Mouse (Mus musculus) left cerebral cortex, adult 9 months (tissue): ENCODE data around the gene Arpp21.
A peak's percentile ranks its signal among the peaks of the same experiment; 100 is the strongest.

ENCODE experiments used
- DNase-seq, 2 experiments: peaks; one replicate each; pipeline ENCODE4 v3.0.0; 2022; ENCODE audit warnings: low spot score in 2 of 2

Arpp21 gene

GRCm38 (mm10) chr9:112231383-112231782 lies 4.4 kb downstream of the Arpp21 start:
- no peak for DNase-seq

GRCm38 (mm10) chr9:112230716-112231361 lies 4.9 kb downstream of the Arpp21 start:
- no peak for DNase-seq

GRCm38 (mm10) chr9:112228470-112228869 lies 7.3 kb downstream of the Arpp21 start:
- DNase-seq, result no peak

GRCm38 (mm10) chr9:112227174-112227573 lies 8.6 kb downstream of the Arpp21 start:
- DNase-seq, result no peak

GRCm38 (mm10) chr9:112226511-112226910 lies 9.2 kb downstream of the Arpp21 start:
- no peak for DNase-seq

- DNase-seq, result no peak
Observed at GRCm38 (mm10) chr9:112225046-112225445, 10.7 kb downstream of the Arpp21 start.

GRCm38 (mm10) chr9:112219372-112219771 lies 16.4 kb downstream of the Arpp21 start:
- DNase-seq, result no peak

GRCm38 (mm10) chr9:112218237-112218636 lies 17.5 kb downstream of the Arpp21 start:
- DNase-seq, result no peak

GRCm38 (mm10) chr9:112217161-112217560 lies 18.6 kb downstream of the Arpp21 start:
- DNase-seq, result no peak

GRCm38 (mm10) chr9:112215030-112215806 lies 20.5 kb downstream of the Arpp21 start:
- no peak for DNase-seq

GRCm38 (mm10) chr9:112213411-112214255 lies 22.1 kb downstream of the Arpp21 start:
- DNase-seq, result no peak

- no peak for DNase-seq
Observed at GRCm38 (mm10) chr9:112209803-112210202, 25.9 kb downstream of the Arpp21 start.

GRCm38 (mm10) chr9:112207767-112208166 lies 28.0 kb downstream of the Arpp21 start:
- DNase-seq, result peak; percentile 65 to 80

- peak in 1 of 2 experiments; percentile 64 for DNase-seq
Observed at GRCm38 (mm10) chr9:112198296-112198695, 37.4 kb downstream of the Arpp21 start.

- peak in 1 of 2 experiments; percentile 49 for DNase-seq
Observed at GRCm38 (mm10) chr9:112194049-112194448, 41.7 kb downstream of the Arpp21 start.

GRCm38 (mm10) chr9:112189394-112189793 lies 46.3 kb downstream of the Arpp21 start:
- peak in 1 of 2 experiments; percentile 77 for DNase-seq

GRCm38 (mm10) chr9:112188358-112188893 lies 47.3 kb downstream of the Arpp21 start:
- peak in 1 of 2 experiments; percentile 51 for DNase-seq

- DNase-seq, result peak in 1 of 2 experiments; percentile 79
Observed at GRCm38 (mm10) chr9:112187667-112188066, 48.1 kb downstream of the Arpp21 start.

- no peak for DNase-seq
Observed at GRCm38 (mm10) chr9:112186336-112187305, 49.1 kb downstream of the Arpp21 start.

- no peak for DNase-seq
Observed at GRCm38 (mm10) chr9:112185746-112186145, 50.0 kb downstream of the Arpp21 start.

GRCm38 (mm10) chr9:112182738-112183137 lies 53.0 kb downstream of the Arpp21 start:
- DNase-seq, result no peak
